Mouse (Mus musculus): ENCODE measurements at regions not wholly inside any gene's neighbourhood (a gene's known extent, or its start where the extent isn't known, plus 50 kb on each side); places are given as distances from the start of the nearest gene placed in this dataset.

- Histone ChIP-seq H3K9me3 (replicated peaks; ENCODE audit: insufficient read depth, low read length) (no peaks in the 10 kb centered on the region), H3K4me1 (ENCODE audit: control insufficient read depth in 1 of 2, insufficient read depth in 2 of 2, low read length in 2 of 2) (no peaks in the 10 kb centered on the region), H3K27me3 (ENCODE audit: control insufficient read depth in 1 of 2, insufficient read depth in 2 of 2, low read length in 2 of 2) (no peaks in the 10 kb centered on the region), H3K4me3 (ENCODE audit: control insufficient read depth in 1 of 2, insufficient read depth in 1 of 2, low read depth in 2 of 2, low read length in 2 of 2) (no peak overlapping the region), H3K27ac (ENCODE audit: control insufficient read depth, low read depth, low read length) (no peak overlapping the region), H3K9ac (ENCODE audit: control insufficient read depth, low read depth, low read length, poor library complexity, severe bottlenecking) (no peak overlapping the region), H3K79me2 (ENCODE audit: control insufficient read depth, insufficient read depth, low read length, poor library complexity) (no peaks in the 10 kb centered on the region), H3K36me3 (ENCODE audit: control insufficient read depth in 1 of 2, insufficient read depth in 2 of 2, low read length in 2 of 2) (no peaks in the 10 kb centered on the region)
- no peak for TF ChIP-seq ZKSCAN1 (IDR thresholded peaks at IDR 0.05; ENCODE audit: low read depth, low read length)
- no peak for TF ChIP-seq JUND (IDR thresholded peaks at IDR 0.05; ENCODE audit: low read depth, low read length)
- TF ChIP-seq SIN3A (IDR thresholded peaks at IDR 0.05; ENCODE audit: low read length) = no peak
- TF ChIP-seq POLR2AphosphoS5 (IDR thresholded peaks at IDR 0.05; ENCODE audit: borderline replicate concordance, low read depth, low read length) = no peak
- TF ChIP-seq MYC (IDR thresholded peaks at IDR 0.05; ENCODE audit: low read depth, low read length) = no peak
- TF ChIP-seq GATA1 (IDR thresholded peaks at IDR 0.05; ENCODE audit: low read depth, low read length) = no peak
- TF ChIP-seq GABPA (IDR thresholded peaks at IDR 0.05; ENCODE audit: low read depth, low read length) = no peak
- no peak for TF ChIP-seq TCF12 (IDR thresholded peaks at IDR 0.05; ENCODE audit: low read depth, low read length)
- no peak for TF ChIP-seq ZC3H11A (IDR thresholded peaks at IDR 0.05; ENCODE audit: low read depth, low read length)
- TF ChIP-seq ZMIZ1 (IDR thresholded peaks at IDR 0.05; ENCODE audit: low read depth, low read length) = no peak
- no peak for TF ChIP-seq POLR2AphosphoS2 (IDR thresholded peaks at IDR 0.05; ENCODE audit: low read length)
- TF ChIP-seq HCFC1 (IDR thresholded peaks at IDR 0.05; ENCODE audit: low read depth, low read length) = no peak
- TF ChIP-seq E2F4 (IDR thresholded peaks at IDR 0.05; ENCODE audit: borderline replicate concordance, low read depth, low read length) = no peak
- TF ChIP-seq MXI1 (IDR thresholded peaks at IDR 0.05; ENCODE audit: low read depth, low read length) = no peak
- TF ChIP-seq RCOR1 (IDR thresholded peaks at IDR 0.05; ENCODE audit: low read depth, low read length) = no peak
- TF ChIP-seq CHD2 (IDR thresholded peaks at IDR 0.05; ENCODE audit: low read length) = no peak
- TF ChIP-seq ZNF384 (IDR thresholded peaks at IDR 0.05; ENCODE audit: low read depth, low read length) = no peak
- TF ChIP-seq ELF1 (IDR thresholded peaks at IDR 0.05; ENCODE audit: low read depth, low read length) = no peak
- no peak for DNase-seq (ENCODE audit: low read depth, low spot score)
These were observed 273.0 kb downstream of the Bche start for GRCm38 (mm10) chr3:73435241-73435640.

GRCm38 (mm10) chr3:73434331-73434730, 273.9 kb downstream of the Bche start:
- no peak for DNase-seq (ENCODE audit: low read depth, low spot score)
- no peaks in the 10 kb centered on the region for H3K27me3 ChIP-seq (ENCODE audit: control insufficient read depth in 1 of 2, insufficient read depth in 2 of 2, low read length in 2 of 2)
- no peak overlapping the region for H3K4me3 ChIP-seq (ENCODE audit: control insufficient read depth in 1 of 2, insufficient read depth in 1 of 2, low read depth in 2 of 2, low read length in 2 of 2)
- no peaks in the 10 kb centered on the region for H3K4me1 ChIP-seq (ENCODE audit: control insufficient read depth in 1 of 2, insufficient read depth in 2 of 2, low read length in 2 of 2)
- TF ChIP-seq TBP (IDR thresholded peaks at IDR 0.05; ENCODE audit: low read depth, low read length) (no peak), HCFC1 (IDR thresholded peaks at IDR 0.05; ENCODE audit: low read depth, low read length) (no peak), CTCF (IDR thresholded peaks at IDR 0.05 in 2 of 3, conservative IDR thresholded peaks at IDR 0.05 in 1 of 3; ENCODE audit: control insufficient read depth in 1 of 3, insufficient read depth in 1 of 3, low read depth in 2 of 3, low read length in 3 of 3, poor library complexity in 1 of 3, severe bottlenecking in 1 of 3) (no peak), POLR2AphosphoS5 (IDR thresholded peaks at IDR 0.05; ENCODE audit: borderline replicate concordance, low read depth, low read length) (no peak), ELF1 (IDR thresholded peaks at IDR 0.05; ENCODE audit: low read depth, low read length) (no peak), USF2 (IDR thresholded peaks at IDR 0.05; ENCODE audit: borderline replicate concordance in 1 of 2, insufficient read depth in 1 of 2, low read depth in 1 of 2, low read length in 2 of 2) (no peak)
- no peaks in the 10 kb centered on the region for H3K36me3 ChIP-seq (ENCODE audit: control insufficient read depth in 1 of 2, insufficient read depth in 2 of 2, low read length in 2 of 2)
- H3K9ac ChIP-seq (ENCODE audit: control insufficient read depth, low read depth, low read length, poor library complexity, severe bottlenecking) = no peak overlapping the region
- no peaks in the 10 kb centered on the region for H3K79me2 ChIP-seq (ENCODE audit: control insufficient read depth, insufficient read depth, low read length, poor library complexity)
- no peaks in the 10 kb centered on the region for H3K9me3 ChIP-seq (replicated peaks; ENCODE audit: insufficient read depth, low read length)
- H3K27ac ChIP-seq (ENCODE audit: control insufficient read depth, low read depth, low read length) = no peak overlapping the region
